Mouse (Mus musculus): ENCODE measurements around the gene Cbll1. TPM values are rescaled to one million over a fixed set of nuclear protein-coding genes. Genes with fewer than 3 reads are reported as not detected.
"Not testable (repeated sequence)": the region's sequence is repeated elsewhere in the genome, so short reads cannot be mapped to it uniquely, and the experiment has no call there.

The Cbll1 gene
- polyA plus RNA-seq, 1 experiment from 2014 or later, result 14.8 TPM

DNA sequence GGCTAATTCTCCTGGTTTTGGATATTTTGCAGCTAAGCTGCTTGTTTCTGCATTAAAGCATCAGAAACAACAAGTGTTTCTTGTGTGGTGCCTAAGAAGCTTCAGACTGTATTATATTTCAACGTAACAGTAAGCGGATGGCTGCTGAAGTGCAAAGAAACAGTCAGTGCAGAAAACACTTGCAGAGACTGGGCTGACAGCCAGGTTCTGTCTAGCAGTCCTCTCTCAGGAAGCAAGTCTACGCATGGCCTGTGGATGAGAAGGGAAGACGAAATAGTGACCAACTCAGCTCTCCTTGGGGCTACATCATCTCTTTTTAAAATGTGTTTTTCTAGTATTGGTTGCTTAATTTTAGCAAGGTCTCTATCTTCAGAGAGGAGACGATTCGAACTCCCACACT, 20.7 kb upstream of the Cbll1 start:
- 74% methylated on average over 6 of the region's 6 CpGs for WGBS
- Histone ChIP-seq H3K9ac (no peak overlapping the region), H3K27ac (no peak overlapping the region), H3K4me2 (no peak overlapping the region), H3K27me3 (no peaks in the 10 kb centered on the region), H3K4me3 (replicated peaks) (no peak overlapping the region), H3K9me3 (replicated peaks) (no peaks in the 10 kb centered on the region), H3K36me3 (no peaks in the 10 kb centered on the region), H3K4me1 (no peaks in the 10 kb centered on the region)
- no peak for ATAC-seq (replicated peaks; ENCODE audit: low FRiP score)

DNA sequence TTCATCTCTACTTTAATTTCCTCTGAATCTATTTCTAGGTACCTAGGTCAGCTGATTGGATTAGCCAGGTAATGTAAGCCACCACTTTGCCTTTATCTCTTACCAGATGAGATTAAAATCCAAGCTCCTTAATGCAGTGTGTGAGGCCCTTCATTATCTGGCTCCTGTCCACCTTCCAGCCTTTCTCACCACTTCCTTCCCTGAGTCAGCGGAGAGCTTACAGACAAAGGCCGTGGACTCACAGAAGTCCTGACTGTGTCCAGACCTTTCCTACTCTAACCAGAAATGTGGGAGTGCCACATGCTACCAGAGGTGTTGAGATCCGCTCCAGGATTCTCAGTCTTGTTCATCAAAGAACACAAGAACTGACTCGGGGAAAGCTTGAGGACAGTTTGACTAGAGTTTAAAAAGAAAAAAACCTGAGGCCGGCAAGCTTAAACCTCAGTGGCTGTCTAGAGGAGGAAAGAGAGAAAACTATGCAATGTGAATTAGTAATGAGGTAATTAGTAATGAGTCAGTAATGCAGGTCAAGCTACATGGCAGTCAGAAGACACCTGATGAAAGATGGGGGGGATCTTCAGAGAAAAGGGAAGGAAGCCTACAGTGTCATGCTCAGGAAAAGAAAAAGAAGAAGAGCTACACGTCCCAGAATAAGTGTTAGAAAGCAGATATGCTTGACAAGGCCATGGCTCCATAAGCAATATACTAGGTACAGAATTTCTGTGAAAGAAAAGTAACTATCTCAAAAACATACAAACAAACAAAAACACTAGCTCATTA, 14.5 kb upstream of the Cbll1 start:
- no peaks in the 10 kb centered on the region for H3K9me3 ChIP-seq (replicated peaks)
- H3K27ac ChIP-seq, result no peak overlapping the region
- H3K4me1 ChIP-seq, result no peaks in the 10 kb centered on the region
- H3K36me3 ChIP-seq, result no peaks in the 10 kb centered on the region
- no peak overlapping the region for H3K9ac ChIP-seq
- ATAC-seq (replicated peaks; ENCODE audit: low FRiP score), result no peak
- no peak overlapping the region for H3K4me2 ChIP-seq
- H3K4me3 ChIP-seq (replicated peaks), result no peak overlapping the region
- no peaks in the 10 kb centered on the region for H3K27me3 ChIP-seq
- WGBS, result 72% methylated on average over 6 of the region's 6 CpGs

DNA sequence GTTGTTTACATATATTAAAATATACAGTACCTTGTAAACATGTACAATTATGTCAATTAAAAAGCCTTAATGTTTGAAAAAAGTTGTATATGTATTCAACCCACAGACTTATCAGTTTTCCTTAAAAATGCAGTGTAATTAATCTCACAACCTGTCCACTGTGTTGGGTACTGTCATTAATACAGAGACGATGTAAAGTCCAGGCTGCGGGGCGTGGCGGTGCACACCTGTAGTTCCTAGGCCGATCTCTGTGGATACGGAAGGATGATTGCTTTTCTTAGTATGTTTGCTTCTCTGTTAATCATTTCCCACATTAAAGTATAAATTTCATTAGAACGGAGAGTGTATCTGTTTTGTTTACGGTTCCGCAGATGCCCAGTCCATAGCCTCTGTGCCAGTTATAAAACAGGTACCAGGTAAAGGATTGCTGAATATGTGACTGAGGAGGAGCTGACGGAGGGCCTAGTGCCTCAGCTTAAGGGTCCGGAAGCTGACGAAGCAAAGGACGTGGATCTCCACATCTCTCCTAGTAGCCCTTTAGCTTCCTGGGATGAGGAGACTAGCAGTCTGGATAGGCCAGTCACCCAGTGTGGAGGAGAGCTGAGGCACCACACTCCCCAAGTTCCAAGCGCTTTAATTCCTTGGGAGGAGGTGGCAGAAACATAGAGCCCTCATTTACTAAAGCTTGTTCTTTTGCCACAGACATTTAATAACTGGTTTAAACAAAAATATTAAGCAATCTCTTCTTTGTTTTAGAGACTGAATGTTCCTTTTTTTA, 13.4 kb upstream of the Cbll1 start:
- Histone ChIP-seq H3K9ac (no peak overlapping the region), H3K4me3 (replicated peaks) (no peak overlapping the region), H3K9me3 (replicated peaks) (no peaks in the 10 kb centered on the region), H3K36me3 (no peaks in the 10 kb centered on the region), H3K4me1 (no peaks in the 10 kb centered on the region), H3K4me2 (no peak overlapping the region), H3K27ac (no peak overlapping the region), H3K27me3 (no peaks in the 10 kb centered on the region)
- WGBS, result 84% methylated on average over 14 of the region's 14 CpGs
- no peak for ATAC-seq (replicated peaks; ENCODE audit: low FRiP score)

DNA sequence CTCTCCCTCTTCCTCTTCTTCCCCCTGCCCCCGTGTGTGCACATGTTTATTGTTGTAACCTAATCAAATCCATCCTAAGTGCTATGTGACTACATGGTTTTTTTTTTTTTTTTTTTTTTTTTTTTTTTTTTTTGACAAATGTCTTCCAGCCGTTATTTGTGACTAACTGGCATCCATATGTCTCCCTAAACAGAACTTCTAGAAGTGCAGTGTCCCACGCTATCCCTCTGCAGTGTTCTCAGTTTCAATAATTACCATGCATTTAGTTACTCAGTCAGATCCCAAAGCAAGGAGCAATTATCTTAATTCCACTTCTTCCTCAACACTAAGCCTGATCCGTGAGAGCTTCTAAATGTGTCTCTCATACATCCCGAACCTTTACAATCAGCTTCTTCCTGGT, 11.8 kb upstream of the Cbll1 start:
- Histone ChIP-seq H3K4me1 (no peaks in the 10 kb centered on the region), H3K4me2 (no peak overlapping the region), H3K9me3 (replicated peaks) (no peaks in the 10 kb centered on the region), H3K9ac (no peak overlapping the region), H3K4me3 (replicated peaks) (no peak overlapping the region), H3K27ac (no peak overlapping the region), H3K27me3 (no peaks in the 10 kb centered on the region), H3K36me3 (no peaks in the 10 kb centered on the region)
- no peak for ATAC-seq (replicated peaks; ENCODE audit: low FRiP score)
- 53% methylated on average over 5 of the region's 5 CpGs for WGBS

DNA sequence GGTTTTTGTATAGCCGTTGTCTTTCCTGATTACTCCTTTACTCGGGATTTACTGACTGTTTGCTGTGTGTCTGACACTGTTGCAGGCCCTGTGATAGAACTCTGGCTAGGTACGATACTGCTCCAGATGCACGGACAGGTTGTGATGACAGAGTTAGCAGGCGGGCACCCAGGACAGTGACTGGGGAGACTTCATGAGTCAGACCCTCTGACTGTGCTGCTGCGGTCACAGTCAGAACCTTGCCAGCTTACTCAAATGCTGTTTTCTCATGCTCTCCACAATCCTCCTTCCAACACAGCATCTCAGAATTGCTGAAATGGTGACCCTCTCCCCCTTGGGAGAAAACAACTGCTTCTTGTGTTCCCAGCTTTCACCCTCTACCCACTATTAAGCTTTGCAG, 9.1 kb upstream of the Cbll1 start:
- 87% methylated on average over 6 of the region's 6 CpGs for WGBS
- Histone ChIP-seq H3K36me3 (no peaks in the 10 kb centered on the region), H3K4me3 (replicated peaks) (no peak overlapping the region), H3K4me2 (no peak overlapping the region), H3K9ac (no peak overlapping the region), H3K4me1 (no peaks in the 10 kb centered on the region), H3K27ac (no peak overlapping the region), H3K27me3 (peaks cover 3% of the 10 kb centered on the region; the same call in 1 of the 2 replicates), H3K9me3 (replicated peaks) (no peaks in the 10 kb centered on the region)
- no peak for ATAC-seq (replicated peaks; ENCODE audit: low FRiP score)

DNA sequence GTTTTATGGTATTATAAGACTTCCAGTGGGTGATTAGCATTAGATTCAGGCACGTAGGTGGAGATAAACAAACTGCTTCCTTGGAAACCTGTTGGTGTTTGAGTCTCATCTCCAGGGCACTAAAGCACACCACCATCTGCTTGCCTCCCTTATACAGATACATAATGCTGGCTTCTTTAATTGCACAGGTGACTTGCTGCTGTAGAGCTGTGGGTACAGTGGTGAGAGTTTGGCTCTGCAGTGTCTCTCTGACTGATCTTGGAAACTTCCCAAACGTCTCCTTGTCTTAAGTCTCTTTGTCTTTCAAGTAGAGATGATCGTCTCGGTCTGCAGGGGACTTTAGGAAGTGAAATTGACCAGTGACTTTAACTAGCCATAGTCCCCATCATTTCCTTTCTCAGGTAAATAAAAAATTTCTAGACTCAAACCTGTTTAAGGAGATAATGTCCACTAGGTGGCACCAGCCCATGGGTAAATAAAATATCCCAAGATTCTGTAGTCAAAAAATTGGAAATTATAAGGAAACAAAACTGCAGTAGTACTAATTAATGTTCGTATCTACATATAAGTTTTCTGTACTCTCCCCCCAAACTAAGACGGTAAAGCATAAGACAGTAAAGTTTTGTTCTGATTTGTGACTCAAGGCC, 8.4 kb upstream of the Cbll1 start:
- 41% methylated on average over 6 of the region's 6 CpGs for WGBS
- Histone ChIP-seq H3K27ac (no peak overlapping the region), H3K4me2 (no peak overlapping the region), H3K4me1 (no peaks in the 10 kb centered on the region), H3K9me3 (replicated peaks) (no peaks in the 10 kb centered on the region), H3K9ac (no peak overlapping the region), H3K27me3 (peaks cover 3% of the 10 kb centered on the region; the same call in 1 of the 2 replicates), H3K36me3 (no peaks in the 10 kb centered on the region), H3K4me3 (replicated peaks) (no peak overlapping the region)
- ATAC-seq (replicated peaks; ENCODE audit: low FRiP score), result no peak

DNA sequence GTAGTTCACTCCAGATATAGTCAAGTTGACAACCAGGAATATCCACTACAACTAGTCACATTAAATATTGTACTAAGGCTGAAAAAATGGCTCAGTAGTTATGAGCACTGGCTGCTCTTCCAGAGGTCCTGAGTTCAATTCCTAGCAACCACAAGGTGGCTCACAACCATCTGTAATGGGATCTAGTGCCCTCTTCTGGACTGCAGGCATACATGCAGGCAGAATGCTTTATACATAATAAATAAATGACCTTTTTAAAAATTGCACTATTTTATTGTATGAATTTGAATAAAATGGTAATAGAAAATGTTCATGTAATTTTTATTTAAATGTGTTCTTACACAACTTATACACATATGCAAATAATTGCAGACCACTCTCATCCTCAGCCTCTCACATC, 3.8 kb upstream of the Cbll1 start:
- no peaks in the 10 kb centered on the region for H3K36me3 ChIP-seq
- no peak overlapping the region for H3K9ac ChIP-seq
- no peak for ATAC-seq (replicated peaks; ENCODE audit: low FRiP score)

DNA sequence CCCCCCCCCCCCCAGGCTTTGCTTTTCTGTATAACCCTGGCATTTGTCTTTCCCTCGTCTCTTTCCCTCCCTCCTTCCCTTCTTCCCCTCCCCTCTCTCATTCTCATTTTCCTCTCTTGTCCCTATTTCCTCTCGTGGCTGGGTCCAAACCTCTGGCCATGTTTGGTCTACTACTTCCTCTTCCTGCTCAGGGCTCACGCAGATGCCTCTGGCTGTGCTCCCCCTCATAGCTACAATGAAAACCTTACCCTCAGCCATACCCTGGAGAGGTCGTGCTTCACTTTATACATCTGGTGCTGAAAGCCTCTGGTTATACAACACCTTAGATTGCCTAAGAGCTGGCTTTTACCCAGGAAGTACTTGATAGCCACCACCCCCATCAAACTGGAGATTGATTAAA, 1.9 kb upstream of the Cbll1 start:
- H3K27ac ChIP-seq, result no peak overlapping the region

More for the DNA sequence above, 3.8 kb upstream of the Cbll1 start:
- no peak overlapping the region for H3K4me2 ChIP-seq
- no peak overlapping the region for H3K4me3 ChIP-seq (replicated peaks)
- no peak overlapping the region for H3K27ac ChIP-seq
- no peaks in the 10 kb centered on the region for H3K9me3 ChIP-seq (replicated peaks)
- peaks cover 5% of the 10 kb centered on the region for H3K4me1 ChIP-seq
- peaks cover 3% of the 10 kb centered on the region; the same call in 1 of the 2 replicates for H3K27me3 ChIP-seq

DNA sequence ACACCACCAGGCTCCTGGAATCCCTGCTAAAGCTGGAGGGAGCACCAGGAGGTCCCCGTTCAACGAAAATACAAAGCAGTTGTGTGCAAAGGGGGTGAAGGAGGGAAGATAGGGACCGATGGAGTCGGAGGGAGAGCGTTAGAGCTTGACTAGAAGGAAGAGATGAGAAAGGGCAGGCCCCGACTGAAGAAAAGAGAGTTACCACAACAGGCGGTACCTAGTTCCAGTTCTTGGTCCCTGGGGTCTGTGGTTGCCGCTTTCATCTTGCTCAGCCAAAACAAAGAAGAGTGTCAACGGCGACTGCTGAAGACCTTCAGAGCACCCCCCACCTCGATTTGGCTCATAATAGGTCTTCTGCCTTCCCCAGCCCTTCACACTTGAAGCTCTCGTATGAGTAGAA, 780 bp upstream of the Cbll1 start:
- ATAC-seq (replicated peaks; ENCODE audit: low FRiP score), result peak; percentile 4; the same call in 1 of the 2 replicates
- 0 out of 2 replicates have a peak, but pooled peaks cover 3% of the 10 kb centered on the region for H3K36me3 ChIP-seq
- 3% methylated on average over 12 of the region's 12 CpGs for WGBS

More for the DNA sequence above, 1.9 kb upstream of the Cbll1 start:
- ATAC-seq (replicated peaks; ENCODE audit: low FRiP score), result no peak
- 49% methylated on average over 4 of the region's 4 CpGs for WGBS
- Histone ChIP-seq H3K4me2 (no peak overlapping the region), H3K9me3 (replicated peaks) (no peaks in the 10 kb centered on the region), H3K27me3 (peaks cover 3% of the 10 kb centered on the region; the same call in 1 of the 2 replicates), H3K4me3 (replicated peaks) (no peak overlapping the region), H3K4me1 (peaks cover 10% of the 10 kb centered on the region), H3K36me3 (0 out of 2 replicates have a peak, but pooled peaks cover under 1% of the 10 kb centered on the region), H3K9ac (no peak overlapping the region)

DNA sequence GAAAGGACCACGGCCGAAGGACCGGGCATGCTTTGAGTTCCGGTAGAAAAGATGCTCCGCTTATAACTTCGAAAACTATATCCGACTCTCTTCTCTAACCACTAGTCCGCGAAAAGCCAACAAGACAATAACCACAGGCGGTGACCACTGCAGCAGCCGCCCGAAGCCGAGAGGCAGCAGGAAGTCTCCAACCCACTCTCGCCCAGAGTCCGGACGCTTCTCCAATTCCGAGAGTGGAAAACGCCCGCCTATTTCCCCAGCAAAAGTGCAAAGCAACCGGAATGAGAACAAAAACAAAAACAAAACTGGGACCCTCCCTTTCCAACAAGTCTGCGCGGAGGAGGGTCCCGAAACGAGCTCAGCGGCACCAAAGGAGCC, 491 bp downstream of the Cbll1 start:
- Histone ChIP-seq H3K4me3 (replicated peaks) (peak overlapping the region; percentile 97), H3K9me3 (replicated peaks) (no peaks in the 10 kb centered on the region), H3K4me2 (peak overlapping the region; percentile 80), H3K9ac (peak overlapping the region; percentile 89), H3K4me1 (peaks cover 10% of the 10 kb centered on the region), H3K27me3 (no peaks in the 10 kb centered on the region; the same call in 1 of the 2 replicates), H3K36me3 (peaks cover 9% of the 10 kb centered on the region), H3K27ac (peak overlapping the region; percentile 92)
- ATAC-seq (replicated peaks; ENCODE audit: low FRiP score), result no peak
- under 1% methylated on average over 25 of the region's 25 CpGs for WGBS

More for the DNA sequence above, 780 bp upstream of the Cbll1 start:
- Histone ChIP-seq H3K27ac (peak overlapping the region; percentile 92), H3K9ac (peak overlapping the region; percentile 89), H3K27me3 (peaks cover under 1% of the 10 kb centered on the region; the same call in 1 of the 2 replicates), H3K4me1 (peaks cover 10% of the 10 kb centered on the region), H3K4me3 (replicated peaks) (peak overlapping the region; percentile 97), H3K9me3 (replicated peaks) (no peaks in the 10 kb centered on the region), H3K4me2 (peak overlapping the region; percentile 80)

DNA sequence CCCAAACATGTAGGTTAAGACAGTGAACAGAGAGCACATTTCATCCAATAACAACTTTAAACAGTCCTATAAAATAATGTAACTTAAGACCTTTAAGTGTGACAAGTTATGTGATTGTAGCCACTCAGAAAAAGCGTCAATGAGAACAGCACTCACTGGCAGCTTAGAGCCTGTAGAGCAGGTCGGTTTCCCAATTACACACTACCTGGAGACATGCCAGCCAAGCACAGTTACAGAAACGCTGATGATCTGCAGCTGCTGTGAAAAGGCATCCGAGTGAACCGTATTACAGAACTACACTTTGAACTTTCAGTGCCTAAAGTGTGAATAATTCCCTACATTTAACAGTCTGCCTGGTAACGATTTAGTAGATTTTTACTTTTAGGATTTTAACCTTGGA, 13.0 kb downstream of the Cbll1 start:
- ATAC-seq (replicated peaks; ENCODE audit: low FRiP score), result no peak
- H3K4me1 ChIP-seq, result no peaks in the 10 kb centered on the region
- H3K4me2 ChIP-seq, result no peak overlapping the region
- H3K4me3 ChIP-seq (replicated peaks), result no peak overlapping the region
- 71% methylated on average over 6 of the region's 6 CpGs for WGBS
- H3K27me3 ChIP-seq, result no peaks in the 10 kb centered on the region
- peaks cover 44% of the 10 kb centered on the region for H3K36me3 ChIP-seq
- no peaks in the 10 kb centered on the region for H3K9me3 ChIP-seq (replicated peaks)
- no peak overlapping the region for H3K9ac ChIP-seq
- H3K27ac ChIP-seq, result no peak overlapping the region

DNA sequence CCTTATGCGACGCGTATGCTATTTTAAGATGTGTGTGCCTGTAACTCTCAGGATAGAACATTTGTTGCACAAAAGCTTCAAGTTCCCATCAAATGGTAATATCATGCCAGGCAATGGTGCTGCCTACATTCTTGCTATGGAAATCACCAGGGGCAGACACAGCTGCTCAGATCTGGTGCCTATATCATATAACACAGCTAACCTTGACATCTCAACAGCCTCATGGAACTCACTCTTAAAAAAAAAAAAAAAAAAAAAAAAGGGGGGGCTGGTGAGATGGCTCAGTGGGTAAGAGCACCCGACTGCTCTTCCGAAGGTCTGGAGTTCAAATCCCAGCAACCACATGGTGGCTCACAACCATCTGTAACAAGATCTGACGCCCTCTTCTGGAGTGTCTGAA, 21.2 kb downstream of the Cbll1 start:
- H3K27me3 ChIP-seq; H3K9me3 ChIP-seq (replicated peaks); H3K4me1 ChIP-seq; ATAC-seq (replicated peaks; ENCODE audit: low FRiP score); H3K4me2 ChIP-seq; H3K9ac ChIP-seq; H3K27ac ChIP-seq; H3K36me3 ChIP-seq; H3K4me3 ChIP-seq (replicated peaks): not testable (repeated sequence)
- 93% methylated on average over 4 of the region's 6 CpGs for WGBS
